Mouse (Mus musculus) retina, adult 2 months (tissue): ENCODE data around the gene Mlc1.
A peak's percentile ranks its signal among the peaks of the same experiment; 100 is the strongest.

Source experiments
- DNase-seq: peaks from one replicate; pipeline ENCODE4 v3.0.0-alpha.2; 2012; ENCODE audit warnings: low read depth, low spot score

Mlc1 gene

DNA sequence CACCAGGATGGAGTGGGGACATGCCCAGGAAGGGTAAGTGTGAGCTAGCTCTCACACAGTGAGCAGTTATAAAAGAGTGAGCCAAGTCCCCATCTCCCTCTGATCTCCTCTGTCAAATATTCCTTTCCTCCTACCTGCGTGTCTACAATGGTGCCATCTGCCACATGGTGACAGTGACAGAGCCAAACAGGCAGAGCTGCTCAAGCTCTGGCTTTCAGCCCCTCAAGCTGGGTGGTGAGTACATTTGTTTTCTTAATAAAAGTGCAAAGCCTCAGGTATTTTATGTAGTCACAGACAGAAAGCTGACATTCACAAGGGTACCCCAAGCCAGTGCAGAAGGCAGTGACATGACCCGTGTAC, 41.5 kb downstream of the Mlc1 start:
- DNase-seq: no peak

DNA sequence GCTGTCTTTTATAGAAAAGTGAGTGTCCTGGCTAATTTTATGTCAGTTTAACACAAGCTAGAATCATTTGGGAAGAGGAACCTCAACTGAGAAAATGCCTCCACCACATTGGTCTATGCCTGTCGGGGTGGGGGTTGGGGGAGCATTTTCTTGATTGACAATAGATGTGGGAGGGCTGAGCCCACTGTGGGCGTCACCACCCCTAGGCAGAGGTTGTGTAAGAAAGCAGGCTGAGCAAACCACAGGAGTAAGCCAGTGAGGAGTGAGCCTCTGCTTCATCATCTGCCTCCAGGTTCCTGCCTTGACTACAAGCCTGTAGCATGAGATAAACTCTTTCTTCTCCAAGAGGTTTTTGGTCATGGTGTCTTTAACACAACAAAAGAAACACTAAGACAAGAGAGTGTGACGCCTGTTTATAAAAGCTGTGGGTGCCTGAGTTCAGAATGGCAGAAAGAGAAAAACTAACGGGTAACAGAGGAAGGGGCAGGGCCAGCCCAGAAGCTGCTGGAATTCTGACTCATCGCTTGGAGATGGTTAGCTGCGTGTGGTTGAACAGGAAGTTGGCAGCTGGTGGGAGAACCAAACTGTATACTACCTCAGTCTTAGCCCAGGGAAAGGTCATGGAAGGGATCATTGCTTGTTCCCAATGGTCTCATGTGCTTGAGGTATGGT, 42.1 kb downstream of the Mlc1 start:
- no peak for DNase-seq

DNA sequence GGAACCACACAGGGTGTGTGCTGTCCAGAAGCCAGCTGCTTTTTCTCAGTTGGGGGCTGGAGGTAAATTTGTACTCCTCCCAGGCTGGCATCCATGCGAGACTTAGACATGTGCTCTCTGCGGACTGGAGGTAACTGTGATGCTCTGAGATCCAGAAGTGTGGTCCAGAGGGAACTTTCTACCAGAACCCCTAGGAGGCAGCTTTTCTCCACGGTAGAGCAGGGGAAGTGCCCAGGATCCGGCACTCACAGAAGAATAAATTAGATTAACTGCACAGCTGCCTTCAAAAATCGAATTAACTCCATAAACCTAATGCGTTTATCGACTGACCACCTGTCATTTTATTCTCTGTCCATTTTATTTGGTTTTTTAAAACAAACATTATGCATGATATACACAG, 44.7 kb downstream of the Mlc1 start:
- peak; percentile 11 for DNase-seq

DNA sequence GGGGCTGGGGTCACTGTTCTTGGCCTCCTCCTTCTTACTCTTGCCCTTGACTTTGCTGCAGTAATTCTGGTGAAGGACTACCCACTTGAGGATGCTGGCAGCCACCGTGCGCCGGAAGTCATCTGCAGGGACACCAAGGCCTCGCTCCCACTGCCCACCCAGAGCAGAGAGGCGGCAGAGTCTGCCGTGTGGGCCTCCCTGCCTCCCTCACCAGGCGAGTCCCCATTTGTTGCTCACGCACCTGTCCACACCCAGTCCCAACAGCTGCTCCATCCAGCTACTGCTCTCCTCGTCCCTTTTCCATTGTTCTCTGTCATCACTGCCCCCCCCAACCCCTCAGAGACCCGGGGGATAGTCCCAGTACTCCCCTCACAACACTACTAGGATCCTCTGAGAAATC, 46.1 kb downstream of the Mlc1 start:
- no peak for DNase-seq

DNA sequence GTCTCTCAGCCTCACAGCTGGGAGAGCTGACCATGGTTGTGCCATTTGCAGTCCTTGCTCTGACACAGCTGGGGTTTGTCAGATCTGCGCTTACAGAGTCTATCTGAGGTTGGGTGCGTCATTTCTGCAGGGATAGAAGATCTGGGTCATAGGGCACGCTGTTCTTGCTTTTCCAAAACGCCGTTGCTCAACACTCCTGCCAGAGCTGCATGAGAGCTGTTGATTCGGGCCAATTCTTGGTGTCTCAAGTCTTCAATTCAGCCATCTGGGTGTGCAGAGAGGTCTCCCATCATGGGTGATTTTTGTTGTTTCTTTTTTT, 56.9 kb downstream of the Mlc1 start:
- no peak for DNase-seq

GRCm38 (mm10) chr15:88921131-88921991, 57.4 kb downstream of the Mlc1 start:
- peak; percentile 45 for DNase-seq

DNA sequence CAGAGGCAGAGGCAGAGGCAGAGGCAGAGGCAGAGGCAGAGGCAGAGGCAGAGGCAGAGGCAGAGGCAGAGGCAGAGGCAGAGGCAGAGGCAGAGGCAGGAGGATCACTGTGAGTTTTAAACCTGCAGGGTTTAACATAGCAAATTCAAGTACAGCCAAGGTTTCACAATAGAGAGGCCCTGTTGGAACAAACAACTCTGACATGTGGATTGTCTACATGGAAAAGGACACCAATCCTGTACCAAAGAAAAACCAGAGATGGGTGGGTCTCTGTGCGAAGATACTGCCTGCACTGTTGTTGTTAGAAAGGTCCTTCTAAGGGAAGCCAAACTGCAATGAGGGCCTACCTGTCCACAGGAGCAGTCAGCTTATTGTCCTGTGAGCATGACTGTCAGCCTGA, 58.7 kb downstream of the Mlc1 start:
- DNase-seq: no peak

DNA sequence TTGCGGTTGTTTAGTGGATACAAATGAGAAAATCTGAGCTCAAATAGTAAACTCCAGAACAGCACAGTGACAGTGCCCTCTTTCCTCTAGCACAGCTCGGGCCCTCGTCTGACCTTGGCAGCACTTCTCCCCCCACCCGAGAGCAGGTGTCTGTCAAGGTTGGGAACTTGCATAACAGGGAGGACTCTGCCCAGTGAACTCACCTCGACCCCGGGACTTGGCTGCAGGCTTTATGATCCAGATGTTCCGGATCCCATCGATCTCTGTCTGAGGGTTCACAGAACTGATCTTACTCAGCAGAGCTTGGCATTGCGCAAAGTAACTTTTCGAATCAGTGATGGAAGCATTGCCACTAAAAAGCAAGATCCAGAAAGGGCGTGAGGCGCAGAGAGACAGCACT, 59.5 kb downstream of the Mlc1 start:
- DNase-seq: no peak

- no peak for DNase-seq
Observed at GRCm38 (mm10) chr15:88917126-88917525, 61.7 kb downstream of the Mlc1 start.

DNA sequence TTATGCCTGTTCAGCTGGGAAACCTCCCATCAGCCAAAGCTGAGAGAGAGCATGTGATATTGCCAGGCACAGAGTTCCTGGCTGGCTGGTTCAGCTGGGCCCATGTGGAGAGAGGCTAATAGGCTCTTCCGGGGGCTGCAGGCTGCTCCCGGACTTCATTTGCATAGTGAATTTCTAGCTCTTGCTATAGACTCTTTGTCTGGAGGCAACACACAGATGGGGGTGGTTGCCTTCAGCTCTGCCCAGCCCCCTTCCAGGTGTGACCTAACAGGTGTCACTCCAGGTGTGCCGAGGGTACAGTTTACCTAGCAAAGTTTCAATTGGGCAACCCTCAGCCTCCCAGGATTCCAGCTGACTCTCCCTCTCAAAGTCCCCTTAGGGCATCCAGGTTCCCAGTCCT, 62.4 kb downstream of the Mlc1 start:
- DNase-seq: no peak

- no peak for DNase-seq
Observed at GRCm38 (mm10) chr15:88915046-88915445, 63.8 kb downstream of the Mlc1 start.

- DNase-seq: no peak
Observed at GRCm38 (mm10) chr15:88906347-88906746, 72.5 kb downstream of the Mlc1 start.
